Mouse (Mus musculus) heart, adult 10 weeks (tissue): Measurements from ENCODE around the gene Rps6kb2. TPM values are rescaled to one million over a fixed set of nuclear protein-coding genes. Genes with fewer than 3 reads are reported as not detected.

Experiments
- polyA plus RNA-seq: library from polyadenylated mRNA; stranded (reverse); fragments of 350-450 nt; fragmentation: Illumina TruSeq; extraction: RNeasy Lipid Tissue Mini Kit (QIAGEN cat#74804); gene quantifications from one replicate; pipeline ENCODE4 v1.2.3, GENCODE M21; 2014; ENCODE audit warnings: low read depth, low replicate concordance

Rps6kb2 gene
- polyA plus RNA-seq: 26.9 TPM

DNA sequence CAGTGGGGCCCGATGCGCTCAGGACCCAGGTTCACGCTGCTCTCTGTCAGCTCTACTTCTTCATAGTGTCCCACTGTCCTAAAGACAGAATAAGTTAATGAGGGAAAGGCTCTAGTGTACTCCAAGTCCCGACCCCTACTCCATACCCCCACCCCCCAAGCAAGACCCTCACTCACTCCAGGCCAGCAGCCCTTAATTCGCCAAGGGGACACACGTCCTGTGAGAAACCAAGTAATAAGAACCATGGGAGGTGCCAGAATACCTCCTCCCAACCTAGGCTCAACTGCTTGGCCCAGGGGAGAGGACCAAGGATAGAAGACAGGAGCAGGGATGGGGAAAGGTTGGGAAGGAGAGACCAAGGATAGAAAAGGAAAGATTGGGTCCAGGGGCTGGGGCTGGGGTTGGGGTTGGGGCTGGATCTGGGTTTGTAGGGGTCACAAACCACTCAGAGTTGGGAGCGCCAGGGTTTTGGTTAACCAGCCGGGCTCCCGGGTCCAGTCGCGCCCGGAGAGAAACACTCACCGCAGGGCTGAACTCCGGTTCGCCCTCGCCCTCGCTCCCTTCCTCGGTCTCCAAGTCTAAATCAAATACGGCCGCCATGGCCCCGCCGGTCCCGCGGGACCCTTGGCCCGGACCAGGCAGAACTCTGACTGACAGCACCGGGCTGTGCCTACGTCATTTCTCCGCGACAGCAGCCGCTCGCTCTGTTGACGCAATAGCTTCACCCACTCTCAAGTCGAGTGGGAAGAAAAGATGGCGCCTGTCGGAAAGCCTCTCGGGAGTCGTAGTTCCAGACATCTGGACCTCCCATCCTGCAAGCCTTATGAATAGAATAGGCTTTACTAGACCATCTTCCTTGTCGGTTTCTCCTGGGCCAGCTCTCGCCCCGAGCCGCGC lies at the start of gene Rps6kb2:
Gene Rps6kb2 (minus strand): TSS at position 709 of the 897 bp plus-strand sequence.

DNA sequence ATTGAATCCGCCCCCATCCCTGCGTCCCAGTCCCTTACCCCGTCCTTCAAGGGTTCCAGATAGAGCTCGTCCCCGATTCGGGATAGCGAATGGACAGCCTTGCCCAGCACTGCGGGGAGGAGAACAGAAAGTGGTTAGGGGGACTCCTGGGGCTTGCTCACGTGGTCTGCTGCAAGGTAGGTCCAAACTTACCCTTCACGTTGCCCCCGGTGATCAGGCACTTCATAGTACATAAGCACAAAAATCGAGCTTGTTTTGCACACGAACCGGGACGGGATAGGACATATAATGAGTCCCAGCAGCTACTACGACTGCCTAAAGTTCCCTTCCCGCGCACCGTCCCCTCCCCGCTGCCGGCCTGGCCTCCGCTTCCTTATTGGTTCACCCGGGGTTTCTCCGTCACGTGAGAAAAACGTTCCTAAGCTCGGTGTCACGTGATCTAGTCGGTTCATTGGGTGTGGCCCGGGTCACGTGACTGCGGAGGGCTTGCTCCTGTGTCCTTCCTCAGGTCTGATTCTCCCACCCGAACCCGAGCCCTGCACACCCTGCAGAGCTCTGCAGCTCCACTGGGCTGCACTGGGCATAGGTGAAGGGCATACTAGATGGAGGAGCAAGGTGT lies 38.2 kb upstream of the Rps6kb2 start, which contains the start of gene Rad9a:
Gene Rad9a (minus strand): TSS at position 372 of the 619 bp plus-strand sequence.

DNA sequence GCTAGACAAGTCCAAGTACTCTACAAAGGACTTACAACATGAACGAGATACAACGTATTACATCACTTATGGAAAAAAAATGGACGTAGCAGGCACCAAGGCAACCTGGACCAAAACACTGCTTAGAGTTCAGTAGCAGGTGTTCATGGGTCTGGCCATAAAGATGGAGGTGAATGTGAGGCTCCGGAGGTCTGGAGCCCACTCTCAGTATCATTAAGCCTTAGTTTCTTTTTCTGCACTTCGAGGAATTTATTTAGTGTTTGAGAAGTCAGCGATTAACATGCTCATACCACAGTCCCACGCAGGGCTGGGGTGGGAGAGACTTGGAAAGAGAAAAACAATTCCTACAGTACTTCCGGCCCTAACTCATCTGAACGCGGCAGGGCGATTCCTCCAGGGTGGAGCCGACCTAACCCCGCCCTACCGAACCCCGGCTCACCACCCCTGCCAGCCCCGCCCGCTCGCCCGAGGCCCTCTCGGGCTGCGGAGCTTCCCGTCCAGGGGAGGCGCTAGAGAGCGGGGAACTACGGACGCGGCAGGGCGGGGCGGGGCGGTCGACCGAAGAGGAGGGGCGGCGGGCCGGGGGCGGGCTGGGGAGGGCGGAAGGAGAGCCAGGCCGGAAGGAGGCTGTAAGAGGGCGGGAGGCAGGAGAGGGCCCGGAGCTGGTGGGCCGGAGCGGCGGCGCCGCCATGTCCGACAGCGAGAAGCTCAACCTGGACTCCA lies 28.5 kb upstream of the Rps6kb2 start, which contains the start of gene Ppp1ca:
Gene Ppp1ca (plus strand): TSS at position 538 of the 723 bp plus-strand sequence.

DNA sequence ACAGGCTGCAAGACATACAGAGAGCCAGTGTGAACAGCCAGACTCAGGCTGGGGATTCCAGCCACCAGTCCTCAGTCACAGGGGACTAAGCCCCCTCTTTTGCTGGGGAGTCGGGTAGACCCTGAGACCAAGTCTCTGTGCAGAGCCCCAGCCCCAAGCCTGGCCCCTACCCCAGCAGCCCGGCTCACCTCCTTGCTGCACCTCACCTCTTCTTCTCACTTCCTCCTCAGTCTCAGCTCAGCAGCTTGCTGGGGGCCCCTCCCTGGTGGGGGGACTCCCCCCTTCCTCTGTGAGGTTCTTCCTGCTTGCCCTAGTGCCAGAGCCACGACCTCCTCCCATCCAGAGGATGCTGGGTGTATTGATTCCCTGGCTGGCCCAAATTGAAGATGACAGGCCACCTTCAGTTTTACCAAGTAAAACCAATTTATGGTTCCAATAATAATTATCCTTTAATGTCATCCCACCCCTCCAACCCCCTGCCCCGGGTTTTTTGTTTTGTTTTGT lies 27.7 kb upstream of the Rps6kb2 start, which contains the start of gene Tbc1d10c:
Gene Tbc1d10c (minus strand): TSS at position 454 of the 504 bp plus-strand sequence.

DNA sequence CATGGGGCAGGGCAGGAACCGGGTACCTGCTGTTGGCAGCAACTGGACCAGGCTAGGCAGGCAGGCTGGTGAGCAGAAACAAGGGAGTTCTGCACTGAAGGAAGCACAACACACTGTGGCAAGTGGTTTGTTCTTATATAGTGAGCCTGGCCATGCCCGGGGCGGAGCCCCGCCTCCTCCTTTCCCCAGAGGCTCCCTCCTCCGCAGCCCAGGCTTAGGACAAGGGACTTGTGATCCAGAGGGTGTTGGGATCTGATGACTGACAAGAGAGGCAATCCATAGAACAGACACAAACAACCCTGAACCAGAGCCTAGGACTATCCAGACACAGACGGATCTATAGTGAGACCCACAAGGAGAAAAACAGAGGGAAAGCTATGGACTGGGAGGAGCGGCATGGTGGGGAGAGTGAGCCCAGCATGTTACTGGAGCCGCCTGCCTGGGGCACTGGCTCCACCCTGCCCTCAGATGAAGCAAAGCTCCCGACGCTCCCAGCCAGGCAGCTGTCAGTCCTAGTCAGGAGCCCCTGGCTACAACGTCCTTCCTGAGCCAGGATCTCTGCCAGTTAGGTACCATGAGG lies 12.3 kb upstream of the Rps6kb2 start, which contains the start of gene Carns1:
Gene Carns1 (minus strand): TSS at position 112 of the 580 bp plus-strand sequence.

DNA sequence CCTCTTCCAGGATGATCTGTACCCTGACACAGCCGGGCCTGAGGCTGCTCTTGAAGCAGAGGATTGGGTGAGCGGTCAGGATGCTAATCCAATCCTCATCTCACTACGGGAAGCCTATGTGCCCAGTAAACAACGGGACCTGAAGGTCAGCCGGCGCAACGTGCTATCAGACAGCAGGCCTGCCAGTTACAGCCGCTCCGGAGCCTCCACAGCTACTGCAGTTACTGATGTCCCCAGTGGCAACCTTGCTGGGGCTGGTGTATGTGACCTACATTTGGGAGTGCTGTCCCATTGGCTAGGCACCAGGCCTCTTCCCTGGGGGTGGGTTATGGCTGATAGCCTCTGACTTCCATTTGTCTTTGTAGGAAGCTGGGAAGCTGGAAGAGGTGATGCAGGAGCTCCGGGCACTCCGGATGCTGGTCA lies 9.9 kb downstream of the Rps6kb2 start, which contains the start of gene Ptprcap:
Gene Ptprcap (plus strand): TSS at position 373 of the 423 bp plus-strand sequence.

DNA sequence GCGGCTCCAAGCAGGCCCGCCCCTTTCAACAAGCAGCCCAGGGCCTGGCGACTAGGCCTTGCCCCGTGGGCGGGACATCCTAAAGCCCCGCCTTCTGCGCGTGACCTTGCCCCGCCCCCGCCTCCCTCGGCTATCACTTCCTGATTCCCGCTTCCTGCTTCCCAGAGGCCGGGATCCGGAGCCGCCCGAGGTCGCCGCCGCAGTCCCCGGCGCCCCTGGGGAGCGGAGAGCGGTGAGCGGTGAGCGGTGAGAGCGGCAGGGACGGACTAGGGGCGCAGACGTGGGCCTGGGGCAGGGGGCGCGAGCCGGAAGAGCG lies 14.7 kb downstream of the Rps6kb2 start, which contains the start of gene Coro1b:
Gene Coro1b (plus strand): TSS at position 129 of the 316 bp plus-strand sequence.

DNA sequence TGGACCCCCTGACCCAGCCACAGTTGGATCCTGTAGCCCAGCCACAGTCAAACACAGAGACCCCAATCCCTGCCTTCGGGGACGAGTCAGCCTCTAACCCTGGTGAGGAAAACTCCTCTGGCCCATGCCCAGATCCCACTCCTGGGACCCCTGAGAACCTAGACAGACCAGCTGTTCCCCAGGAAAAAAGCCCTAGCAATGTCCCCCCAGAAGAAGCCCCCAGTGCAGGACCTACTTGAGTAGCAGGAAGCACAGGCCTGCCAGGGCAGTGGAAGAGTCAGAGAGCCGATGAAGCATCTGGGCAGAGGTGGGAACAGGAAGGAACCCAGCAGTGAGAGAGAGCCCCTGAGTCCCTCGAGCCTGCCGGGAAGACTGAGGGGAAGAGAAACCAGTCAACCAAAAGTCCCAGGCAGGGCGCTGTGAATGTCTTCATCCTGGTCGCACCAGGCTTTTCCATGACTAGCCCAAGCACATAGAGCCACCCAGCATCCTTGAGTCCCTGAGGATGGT lies 19.3 kb downstream of the Rps6kb2 start, which contains the start of gene Cabp4:
Gene Cabp4 (minus strand): TSS at position 275 of the 510 bp plus-strand sequence.

DNA sequence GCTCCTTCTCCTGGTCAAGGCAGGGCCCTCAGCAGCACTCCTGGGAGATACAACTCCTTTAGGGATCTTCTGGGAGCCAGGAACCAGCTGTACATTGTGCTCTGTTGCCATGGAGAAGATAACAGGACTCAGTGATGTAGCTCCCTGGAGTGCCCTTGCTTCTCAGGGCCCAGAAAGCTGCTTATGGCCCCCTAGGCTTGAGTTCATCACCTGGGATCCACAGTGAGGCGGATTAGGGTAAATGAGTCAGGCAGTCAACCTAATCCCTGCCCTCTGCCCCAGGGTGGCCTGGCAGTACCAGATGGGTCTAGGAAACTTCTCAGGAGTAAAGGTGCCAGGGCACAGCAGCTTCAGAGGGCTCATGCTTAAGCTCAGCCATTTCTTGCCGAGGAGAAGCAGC lies 23.7 kb downstream of the Rps6kb2 start, which contains the start of gene Gpr152:
Gene Gpr152 (plus strand): TSS at position 342 of the 400 bp plus-strand sequence.

DNA sequence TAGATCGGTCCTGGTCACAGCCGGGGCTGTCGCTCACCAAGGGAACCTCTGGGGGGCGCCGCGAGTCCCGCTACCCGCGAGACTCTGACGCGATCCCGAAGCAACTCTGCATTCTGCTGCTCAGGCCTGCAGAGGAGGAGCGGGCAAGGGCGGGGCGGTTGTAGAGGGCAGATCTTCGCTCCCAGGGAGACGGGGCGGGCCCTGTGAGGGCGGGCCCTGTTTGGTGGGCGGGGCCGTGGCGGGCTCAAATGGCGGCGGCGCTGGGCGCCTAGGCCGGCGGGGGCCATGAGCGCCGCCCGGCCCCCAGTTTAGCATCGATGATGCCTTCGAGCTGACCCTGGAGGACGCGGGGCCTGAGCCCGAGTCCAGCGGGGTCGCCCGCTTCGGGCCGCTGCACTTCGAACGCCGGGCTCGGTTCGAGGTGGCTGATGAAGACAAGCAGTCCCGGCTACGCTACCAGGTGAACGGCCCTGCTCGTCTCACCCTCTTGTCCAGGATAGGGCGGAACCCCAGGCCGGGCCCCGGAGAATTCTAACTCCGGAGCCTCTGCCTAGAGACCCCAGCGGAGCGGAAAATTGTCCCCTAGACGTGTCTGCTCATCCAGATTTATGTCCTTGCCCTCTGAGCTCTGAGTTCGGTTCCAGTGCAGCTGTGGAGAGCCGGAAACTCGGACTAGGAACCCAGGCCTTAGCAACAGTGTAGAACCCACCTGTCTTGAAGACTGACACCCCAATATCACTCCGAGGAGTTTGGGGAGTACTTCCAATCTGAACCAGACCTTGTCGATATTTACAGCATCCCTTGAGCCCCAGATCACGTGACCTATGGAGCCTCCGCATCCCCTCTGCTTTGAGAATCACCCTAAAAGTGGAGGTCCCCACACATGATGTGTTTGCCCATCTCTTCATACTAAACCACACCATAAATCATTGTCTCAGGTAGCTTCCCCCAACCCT lies 37.1 kb downstream of the Rps6kb2 start, which contains the start of gene Aip:
Gene Aip (minus strand): TSS at position 118 of the 956 bp plus-strand sequence.

Other genes with a start within 250 kb of the Rps6kb2 start
- gene Aldh3b1, start 233.5 kb downstream of the Rps6kb2 start, polyA plus RNA-seq: 2.2 TPM
- 19.0 TPM for gene Unc93b1, start 228.2 kb downstream of the Rps6kb2 start, polyA plus RNA-seq
- gene Aldh3b3, start 204.7 kb downstream of the Rps6kb2 start, polyA plus RNA-seq: 2.3 TPM
- gene Aldh3b2, start 191.0 kb downstream of the Rps6kb2 start, polyA plus RNA-seq: 0.37 TPM
- gene Acy3, start 176.8 kb downstream of the Rps6kb2 start, polyA plus RNA-seq: 51.1 TPM
- not detected for gene Tbx10, start 170.6 kb downstream of the Rps6kb2 start, polyA plus RNA-seq
- gene Nudt8, start 162.8 kb downstream of the Rps6kb2 start, polyA plus RNA-seq: 167 TPM
- 9.5 TPM for gene Gm49405, start 162.7 kb downstream of the Rps6kb2 start, polyA plus RNA-seq
- 265 TPM for gene Doc2g, start 160.0 kb downstream of the Rps6kb2 start, polyA plus RNA-seq
- 979 TPM for gene Ndufv1, start 150.5 kb downstream of the Rps6kb2 start, polyA plus RNA-seq
- gene Gstp1, start 125.4 kb downstream of the Rps6kb2 start, polyA plus RNA-seq: 343 TPM
- 33.1 TPM for gene Gstp2, start 117.3 kb downstream of the Rps6kb2 start, polyA plus RNA-seq
- not detected for gene Gstp3, start 103.8 kb downstream of the Rps6kb2 start, polyA plus RNA-seq
- gene Cabp2, start 81.8 kb downstream of the Rps6kb2 start, polyA plus RNA-seq: not detected
- 40.5 TPM for gene Cdk2ap2, start 66.2 kb downstream of the Rps6kb2 start, polyA plus RNA-seq
- gene Pitpnm1, start 63.4 kb downstream of the Rps6kb2 start, polyA plus RNA-seq: 21.9 TPM
- 71.4 TPM for gene Aip, start 37.5 kb downstream of the Rps6kb2 start, polyA plus RNA-seq
- gene Gpr152, start 23.6 kb downstream of the Rps6kb2 start, polyA plus RNA-seq: not detected
- gene Cabp4, start 19.3 kb downstream of the Rps6kb2 start, polyA plus RNA-seq: not detected
- gene Coro1b, start 14.7 kb downstream of the Rps6kb2 start, polyA plus RNA-seq: 54.9 TPM
- gene Ptprcap, start 9.8 kb downstream of the Rps6kb2 start, polyA plus RNA-seq: 1.1 TPM
- 49.6 TPM for gene Carns1, start 12.1 kb upstream of the Rps6kb2 start, polyA plus RNA-seq
- gene Tbc1d10c, start 27.9 kb upstream of the Rps6kb2 start, polyA plus RNA-seq: 22.6 TPM
- gene Ppp1ca, start 28.7 kb upstream of the Rps6kb2 start, polyA plus RNA-seq: 318 TPM
- 6.4 TPM for gene Rad9a, start 38.3 kb upstream of the Rps6kb2 start, polyA plus RNA-seq
- gene Clcf1, start 50.9 kb upstream of the Rps6kb2 start, polyA plus RNA-seq: 3.0 TPM
- gene AC109138.7, start 51.0 kb upstream of the Rps6kb2 start, polyA plus RNA-seq: not detected
- 21.7 TPM for gene Pold4, start 68.5 kb upstream of the Rps6kb2 start, polyA plus RNA-seq
- gene Ssh3, start 105.8 kb upstream of the Rps6kb2 start, polyA plus RNA-seq: 11.7 TPM
- 0.97 TPM for gene Ankrd13d, start 119.8 kb upstream of the Rps6kb2 start, polyA plus RNA-seq
- gene Grk2, start 142.9 kb upstream of the Rps6kb2 start, polyA plus RNA-seq: 50.7 TPM
- 33.8 TPM for gene Kdm2a, start 234.9 kb upstream of the Rps6kb2 start, polyA plus RNA-seq